Mouse (Mus musculus) cerebellum, adult 11 months (tissue): ENCODE results near the gene Alkbh2.

ENCODE experiments used
- DNase-seq: peaks from one replicate; pipeline ENCODE4 v3.0.0; 2022

The Alkbh2 gene

DNA sequence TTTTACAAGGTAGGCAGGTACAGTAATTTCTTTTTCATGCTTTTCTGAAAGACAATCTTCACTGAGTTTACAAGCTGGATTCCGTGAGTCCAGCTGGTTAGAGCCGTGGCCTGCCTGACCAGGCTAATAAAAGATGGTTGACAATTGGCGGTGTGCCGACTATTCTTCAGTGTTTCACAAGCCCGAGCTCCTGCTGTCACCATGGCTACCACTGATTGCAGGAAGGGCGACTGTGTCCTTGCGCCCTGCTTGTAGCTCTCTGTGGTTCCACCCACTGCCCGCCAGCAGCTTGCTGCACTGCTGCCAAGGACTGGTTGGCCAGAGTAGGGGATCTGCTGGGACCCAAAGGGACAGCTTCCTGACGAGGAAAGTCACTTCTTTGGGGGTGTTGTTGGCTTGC lies 11.2 kb upstream of the Alkbh2 start:
- no peak for DNase-seq

DNA sequence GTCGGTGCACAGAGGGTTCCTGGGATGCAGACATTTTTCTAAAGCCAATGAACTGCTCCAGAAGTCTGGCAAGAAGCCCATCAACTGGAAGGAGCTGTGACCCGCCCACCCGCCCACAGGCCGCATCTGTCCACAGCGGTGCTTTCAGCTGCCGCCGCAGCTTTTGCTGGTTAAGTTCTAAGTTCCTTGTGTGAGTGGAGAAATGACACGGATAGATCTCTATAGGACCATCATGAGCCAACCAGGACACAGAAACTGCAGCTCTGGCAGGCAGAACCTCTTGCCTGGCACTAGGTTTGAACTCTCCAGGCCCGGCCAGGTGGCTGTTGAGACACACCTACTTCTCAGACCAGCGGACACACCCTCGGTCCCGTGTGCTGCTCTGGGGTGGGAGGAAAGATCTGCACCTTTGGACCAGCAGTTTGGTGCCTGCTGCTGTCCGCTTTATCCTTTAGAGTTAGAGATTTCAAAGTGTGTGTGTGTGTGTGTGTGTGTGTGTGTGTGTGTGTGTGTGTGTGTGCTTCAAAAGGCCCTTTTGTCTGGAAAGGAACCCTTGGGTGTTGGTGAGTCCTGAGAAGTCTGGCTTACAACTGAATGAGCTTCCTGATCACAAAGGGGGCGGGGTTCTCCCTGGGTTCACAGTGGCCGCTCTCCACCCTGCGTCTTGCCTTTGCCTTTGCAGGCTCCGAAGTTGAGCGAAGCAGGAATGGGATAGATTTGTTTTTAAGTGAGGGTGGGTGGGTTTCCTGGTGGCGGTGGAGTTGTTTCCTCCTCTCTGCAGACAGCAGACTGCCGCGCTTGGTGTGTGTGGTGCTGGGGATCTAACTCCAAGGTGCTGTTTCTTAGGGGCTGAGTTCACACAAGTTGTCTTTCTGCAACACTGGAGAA lies 10.5 kb upstream of the Alkbh2 start:
- DNase-seq, result no peak

DNA sequence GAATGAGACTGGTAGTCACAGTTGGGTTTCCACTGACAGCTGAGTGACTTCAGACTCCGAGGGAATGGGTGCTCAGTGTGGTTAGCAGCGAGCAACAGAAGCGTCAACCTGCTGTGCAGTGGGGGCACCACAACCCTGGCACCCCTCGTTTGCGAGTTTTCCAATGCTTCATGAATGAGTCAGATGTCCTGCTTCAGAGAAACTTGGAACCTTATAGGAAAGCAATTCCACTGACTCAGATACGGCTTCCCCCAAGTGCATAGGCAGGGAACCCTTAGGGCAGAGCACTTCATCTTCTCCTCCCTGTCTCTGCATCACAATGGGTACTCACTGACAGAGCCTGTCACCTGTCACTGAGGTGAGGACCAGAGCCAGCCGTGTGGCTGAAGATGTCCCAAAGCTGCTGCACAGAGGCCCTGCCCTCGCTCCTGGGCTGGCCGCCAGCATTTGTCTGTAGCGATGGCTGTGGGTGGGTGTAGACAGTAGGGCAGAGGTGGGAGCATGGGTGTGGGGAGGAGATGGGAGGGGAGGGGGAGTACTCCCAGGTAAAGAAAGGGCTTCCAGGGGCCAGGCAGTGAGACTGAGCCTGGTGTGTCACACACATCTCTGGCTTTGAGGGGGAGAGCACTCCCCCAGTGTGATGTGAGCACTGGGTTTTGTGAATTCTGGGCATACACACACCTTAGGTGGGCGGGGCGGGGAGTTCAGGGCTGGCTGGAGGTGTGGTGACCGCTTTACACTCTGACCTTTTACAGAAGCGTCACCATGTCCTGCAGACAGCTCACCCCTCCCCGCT lies 9.7 kb upstream of the Alkbh2 start:
- DNase-seq, result no peak

DNA sequence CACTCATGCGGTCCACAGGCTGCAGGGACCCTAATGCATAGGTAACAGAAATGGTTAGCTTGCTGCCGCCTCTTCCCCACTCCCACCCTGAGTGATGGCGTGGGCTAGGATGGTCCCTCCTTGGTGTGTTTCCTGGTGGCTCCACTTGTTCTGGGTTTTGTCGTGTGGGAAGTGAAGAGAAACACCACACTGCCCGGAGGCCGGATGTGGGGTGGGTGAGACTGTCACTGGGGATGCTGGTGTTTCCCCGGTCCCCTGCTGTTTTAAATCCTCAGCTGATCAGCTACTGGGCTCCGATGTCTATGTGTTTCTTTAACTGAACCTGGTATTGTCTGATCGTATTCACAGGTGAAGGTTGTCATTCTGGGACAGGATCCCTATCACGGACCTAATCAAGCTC lies 7.5 kb upstream of the Alkbh2 start:
- no peak for DNase-seq

DNA sequence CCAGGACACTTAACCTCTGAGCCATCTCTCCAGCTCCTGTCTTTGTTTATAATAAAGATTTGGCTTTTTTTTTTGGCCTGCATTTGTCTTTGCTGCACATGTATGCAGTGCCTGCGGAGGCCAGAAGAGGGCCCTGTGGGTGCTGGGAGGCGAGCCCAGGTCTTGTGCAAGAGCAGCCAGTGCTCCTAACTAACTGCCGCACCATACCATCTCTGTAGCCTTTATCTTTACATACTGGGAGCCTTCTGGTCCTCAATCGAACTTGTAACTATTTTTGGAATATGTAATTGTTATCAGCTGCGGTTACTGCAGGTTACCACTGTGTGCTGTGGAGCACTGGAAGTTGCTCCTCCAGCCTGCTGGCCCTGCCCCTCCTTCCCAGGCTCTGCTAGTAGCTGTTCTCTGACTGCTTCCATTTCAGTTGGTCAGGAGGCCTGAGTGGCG lies 6.1 kb upstream of the Alkbh2 start:
- DNase-seq, result no peak

DNA sequence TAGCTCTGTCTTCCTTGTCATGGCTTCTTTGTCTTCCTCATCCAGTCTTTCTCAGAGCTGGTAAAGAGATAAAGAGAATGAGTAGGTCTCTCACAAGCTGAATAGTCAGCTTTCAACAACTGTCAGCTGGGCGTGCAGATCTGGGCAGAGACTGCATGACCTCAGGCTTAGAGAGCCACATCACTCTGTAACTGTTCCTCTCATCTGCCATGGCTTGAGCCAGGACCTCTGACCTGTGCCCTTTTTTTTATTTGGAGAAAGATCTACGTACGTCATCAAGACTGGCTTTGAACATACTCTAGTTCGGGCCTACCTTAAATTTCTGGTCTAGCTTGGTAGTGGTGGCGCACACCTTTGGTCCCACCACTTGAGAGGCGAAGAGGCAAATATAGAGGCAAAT lies 4.8 kb upstream of the Alkbh2 start:
- DNase-seq, result no peak

DNA sequence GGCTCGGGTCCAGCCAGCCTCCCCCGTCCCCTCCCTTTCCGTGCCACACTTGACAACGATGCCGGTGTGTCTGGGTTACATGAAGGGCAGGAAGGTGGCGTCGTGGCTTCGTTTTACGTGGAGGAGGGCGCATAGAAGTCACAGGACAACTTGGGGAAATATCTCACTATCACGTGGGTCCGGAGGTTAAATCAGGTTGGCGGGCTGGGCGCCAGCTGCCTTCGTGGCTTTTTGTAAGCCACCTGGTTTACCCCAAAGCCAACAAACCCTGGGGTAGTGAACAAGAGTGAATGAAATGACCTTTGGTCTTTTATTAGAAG lies 3.5 kb upstream of the Alkbh2 start:
- DNase-seq, result peak; percentile 46

DNA sequence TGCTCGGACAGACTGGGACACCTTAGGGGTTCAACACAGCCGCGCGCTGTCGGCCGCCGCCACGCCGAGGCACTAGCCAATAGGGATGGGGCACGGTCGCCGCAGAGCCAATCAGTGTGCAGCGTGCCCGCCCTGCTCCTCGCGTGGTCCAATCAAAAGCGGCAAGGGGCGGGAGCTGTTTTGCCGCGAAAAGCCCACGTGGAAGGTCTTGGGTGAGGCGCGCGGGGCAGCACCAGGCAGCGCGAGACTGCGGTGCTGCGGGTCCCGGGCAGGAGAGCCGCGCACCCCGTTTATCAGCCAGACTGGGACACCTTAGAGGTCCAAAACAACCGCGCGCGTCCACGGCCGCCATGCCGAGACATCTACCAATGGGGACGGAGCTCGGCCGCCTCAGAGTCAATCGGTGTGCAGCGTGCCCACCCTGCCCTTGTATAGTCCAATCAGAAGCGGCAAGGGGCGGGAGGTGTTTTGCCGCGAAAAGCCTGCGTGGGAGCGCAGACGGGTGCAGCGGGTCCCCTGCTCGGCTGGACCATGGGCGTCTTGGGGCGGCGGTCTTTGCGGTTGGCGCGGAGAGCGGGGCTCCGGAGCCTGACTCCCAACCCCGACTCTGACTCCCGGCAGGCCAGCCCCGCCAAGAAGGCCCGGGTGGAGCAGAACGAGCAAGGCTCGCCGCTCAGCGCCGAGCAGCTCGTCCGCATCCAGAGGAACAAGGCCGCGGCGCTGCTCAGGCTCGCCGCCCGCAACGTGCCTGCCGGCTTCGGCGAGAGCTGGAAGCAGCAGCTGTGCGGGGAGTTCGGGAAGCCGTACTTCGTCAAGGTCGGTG lies 2.9 kb upstream of the Alkbh2 start:
- DNase-seq, result peak; percentile 91

DNA sequence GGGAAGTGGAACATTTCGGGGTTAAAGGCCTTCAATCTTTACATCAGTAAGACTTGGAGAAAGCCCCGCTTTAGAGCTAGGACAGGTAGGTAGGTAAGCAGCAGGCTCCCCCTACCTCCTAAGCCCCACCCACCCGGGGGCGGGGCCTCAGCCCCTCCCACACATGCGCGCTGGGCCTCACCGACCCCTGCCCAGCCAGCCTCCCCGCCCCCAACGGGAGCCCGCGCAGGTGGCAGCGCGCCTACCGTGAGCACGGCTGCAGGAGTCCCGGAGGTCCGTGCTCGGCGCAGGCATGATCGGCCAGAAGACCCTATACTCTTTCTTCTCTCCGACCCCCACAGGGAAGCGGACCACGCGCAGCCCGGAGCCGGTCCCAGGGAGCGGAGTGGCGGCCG lies 2.2 kb upstream of the Alkbh2 start, which contains the start of gene Ung:
TSS of gene Ung (plus strand) at position 176 of the 395 bp plus-strand sequence.
- DNase-seq, result peak; percentile 53

DNA sequence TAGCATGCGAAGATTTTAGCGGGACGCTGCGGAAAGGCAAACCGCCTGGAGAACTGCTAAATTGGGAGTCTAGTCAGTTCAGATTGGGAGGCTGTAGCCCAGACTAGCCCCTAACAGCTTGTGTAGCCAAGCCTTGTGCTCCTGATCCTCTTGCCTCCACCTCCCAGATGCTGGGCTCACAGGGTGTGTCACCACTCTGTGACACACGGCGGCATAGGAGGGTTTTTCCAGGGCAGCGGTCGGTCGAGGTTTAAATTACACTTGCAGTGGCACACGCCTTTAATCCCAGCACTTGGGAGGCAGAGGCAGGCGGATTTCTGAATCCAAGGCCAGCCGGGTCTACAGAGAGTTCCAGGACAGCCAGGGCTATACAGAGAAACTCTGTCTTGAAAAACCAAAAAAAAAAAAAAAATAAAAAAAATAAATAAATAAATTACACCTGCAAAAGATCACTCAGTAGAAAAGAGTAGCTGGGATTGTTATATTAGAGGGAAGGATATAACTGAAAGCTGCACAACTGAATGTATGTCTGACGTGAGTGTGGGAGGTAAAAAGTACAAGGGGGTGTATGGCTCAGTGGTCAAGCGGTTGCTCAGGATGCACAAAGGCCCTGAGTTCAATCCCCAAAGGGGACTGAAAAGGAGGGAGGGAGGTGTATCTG lies 1.7 kb upstream of the Alkbh2 start:
- DNase-seq, result no peak

DNA sequence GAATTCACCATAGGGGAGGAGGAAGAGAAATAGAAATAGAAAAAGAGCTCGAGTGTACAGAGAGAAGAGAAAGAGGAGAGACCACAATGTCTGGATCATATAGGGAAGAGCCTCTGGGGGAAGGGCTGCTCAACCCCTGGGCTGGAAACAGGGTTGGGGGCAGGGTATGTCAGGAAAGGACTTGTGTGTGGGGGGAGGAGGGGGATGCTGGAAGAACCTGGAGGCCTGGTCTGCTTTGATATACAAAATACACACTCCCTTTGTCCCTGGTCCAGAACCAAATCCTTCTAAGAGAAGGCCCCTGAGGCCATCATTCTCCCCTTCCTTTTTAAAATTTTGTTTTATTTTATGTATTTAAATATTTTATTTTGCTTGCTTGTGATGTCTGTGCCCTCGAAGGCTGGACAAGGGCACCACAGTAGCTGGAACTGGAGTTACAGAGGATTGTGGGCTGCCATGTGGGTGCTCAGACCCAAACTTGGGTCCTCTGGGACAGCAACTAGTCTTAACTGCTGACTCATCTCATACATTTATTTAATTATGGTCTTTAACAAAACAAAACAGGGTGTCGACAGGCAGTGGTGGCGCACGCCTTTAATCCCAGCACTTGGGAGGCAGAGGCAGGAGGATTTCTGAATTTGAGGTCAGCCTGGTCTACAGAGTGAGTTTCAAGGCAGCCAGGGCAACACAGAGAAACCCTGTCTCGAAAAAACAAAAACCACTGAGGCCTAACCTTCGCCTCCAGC lies 1.3 kb downstream of the Alkbh2 start:
- DNase-seq, result no peak

DNA sequence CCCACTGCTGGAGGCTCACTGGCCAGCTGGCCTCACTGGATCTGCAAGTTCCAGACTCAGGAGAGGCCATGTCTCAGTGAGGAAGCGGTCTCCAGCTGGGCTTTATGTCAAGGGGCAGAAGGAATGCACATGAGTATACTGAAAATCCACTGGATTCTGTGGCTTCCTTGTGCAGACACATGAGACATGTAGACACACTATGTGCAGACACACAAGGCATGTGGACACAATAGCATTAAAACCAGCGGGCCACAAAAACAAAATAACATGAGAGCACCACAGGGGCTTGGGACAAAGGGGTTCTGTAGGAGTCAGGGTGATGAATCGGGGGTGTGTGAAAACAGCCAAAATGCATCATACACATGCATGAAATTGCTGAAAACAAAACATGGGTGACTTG lies 2.0 kb downstream of the Alkbh2 start:
- no peak for DNase-seq

DNA sequence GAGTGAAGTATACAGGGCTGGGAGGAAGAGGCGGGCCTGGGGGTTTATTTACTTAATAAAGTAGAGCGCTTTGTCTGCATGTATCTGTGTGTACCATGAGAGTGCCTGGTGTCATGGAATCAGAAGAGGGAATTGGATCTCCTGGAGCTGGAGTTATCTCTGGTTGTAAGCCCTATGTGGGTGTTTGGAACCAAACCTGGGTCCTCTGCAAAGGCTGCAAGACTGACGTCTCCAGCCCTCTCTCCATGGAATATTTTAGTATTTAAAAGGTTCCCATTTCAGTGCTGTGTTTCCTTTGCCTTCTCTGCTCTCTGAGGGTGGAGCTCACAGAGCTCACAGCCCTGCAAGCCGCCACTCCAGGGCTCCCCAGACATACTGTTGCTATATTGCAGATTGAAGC lies 8.2 kb downstream of the Alkbh2 start:
- no peak for DNase-seq

DNA sequence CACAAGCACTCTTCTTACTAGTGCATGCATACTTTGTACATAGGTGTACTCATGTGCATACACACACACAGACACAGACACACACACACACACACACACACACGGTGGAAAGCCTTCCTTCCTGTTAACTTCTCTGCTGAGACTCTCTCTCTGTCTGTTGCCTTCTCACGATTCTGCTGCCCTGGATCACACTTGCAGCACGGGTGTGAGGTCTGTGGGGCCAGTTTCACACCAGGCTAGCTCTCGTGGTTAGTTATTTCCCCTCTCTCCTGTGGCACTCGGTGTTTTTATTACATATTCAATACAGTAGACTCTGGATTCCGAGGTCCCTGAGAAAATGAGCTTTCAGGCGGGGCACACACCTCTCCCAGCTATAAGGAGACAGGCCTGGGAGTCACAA lies 11.4 kb downstream of the Alkbh2 start:
- no peak for DNase-seq

DNA sequence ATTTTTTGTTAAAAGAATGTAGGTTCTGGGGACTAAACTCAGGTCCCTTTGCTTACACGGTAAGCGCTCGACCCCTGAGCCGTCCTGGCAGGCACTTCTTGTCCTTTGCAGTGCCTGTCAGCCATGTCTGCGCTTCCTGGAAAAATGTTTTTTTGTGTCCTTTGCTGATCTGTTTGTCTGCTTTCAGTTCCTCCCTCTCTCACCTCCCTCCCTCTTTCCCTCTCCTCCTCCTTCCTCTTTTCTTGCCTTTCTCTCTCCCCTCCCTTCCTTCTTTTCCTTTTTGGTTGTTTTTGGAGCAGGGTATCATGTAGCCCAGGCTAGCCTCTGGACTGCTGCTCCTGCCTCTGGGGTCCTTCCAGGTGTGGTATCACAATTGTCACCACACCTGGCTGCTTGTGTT lies 13.0 kb downstream of the Alkbh2 start:
- no peak for DNase-seq

DNA sequence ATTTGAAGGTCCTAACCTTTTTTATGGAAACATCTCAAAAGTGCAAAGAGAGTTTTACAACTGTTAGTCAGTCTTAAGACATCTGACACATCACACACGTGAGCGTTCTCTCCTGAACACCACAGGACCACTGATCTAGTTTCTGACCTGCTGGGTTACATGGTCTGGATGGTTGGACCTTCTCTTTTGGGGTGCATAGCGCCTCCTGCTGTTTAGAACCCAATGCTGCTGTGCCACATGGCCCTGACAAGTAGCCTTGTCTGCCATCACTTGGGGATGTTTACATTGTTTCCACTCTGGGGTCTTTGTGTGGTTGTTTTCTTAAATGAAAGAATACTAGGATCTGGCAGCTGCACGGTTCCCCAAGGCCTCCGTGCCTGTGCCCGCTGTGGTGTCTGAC lies 14.7 kb downstream of the Alkbh2 start:
- no peak for DNase-seq

DNA sequence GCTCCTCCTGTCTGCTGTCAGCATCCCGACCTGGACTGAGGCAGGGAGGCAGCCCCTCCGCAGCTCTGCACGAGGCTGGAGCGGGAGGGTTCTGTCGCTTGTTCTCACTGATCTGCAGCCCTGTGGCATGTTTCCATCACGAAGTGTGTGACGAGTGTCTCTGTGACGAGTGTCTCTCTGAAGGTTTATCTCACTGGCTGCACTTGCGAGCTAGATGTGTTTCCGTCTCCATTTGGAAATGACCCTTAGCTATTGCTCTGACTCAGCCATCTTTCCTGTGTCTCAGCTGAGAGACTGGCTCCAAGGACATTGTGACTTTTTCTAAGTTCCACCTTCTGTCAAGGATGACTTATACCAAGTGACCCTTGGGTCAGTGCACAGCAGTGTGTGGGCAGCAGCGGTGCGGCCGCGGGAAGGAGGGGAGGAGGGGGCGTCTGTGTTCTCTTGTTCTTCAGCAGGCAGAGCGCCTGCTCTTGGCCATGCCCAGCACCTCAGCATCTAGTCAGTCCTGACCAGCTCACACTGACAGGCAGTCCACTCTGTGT lies 21.6 kb downstream of the Alkbh2 start:
- no peak for DNase-seq

DNA sequence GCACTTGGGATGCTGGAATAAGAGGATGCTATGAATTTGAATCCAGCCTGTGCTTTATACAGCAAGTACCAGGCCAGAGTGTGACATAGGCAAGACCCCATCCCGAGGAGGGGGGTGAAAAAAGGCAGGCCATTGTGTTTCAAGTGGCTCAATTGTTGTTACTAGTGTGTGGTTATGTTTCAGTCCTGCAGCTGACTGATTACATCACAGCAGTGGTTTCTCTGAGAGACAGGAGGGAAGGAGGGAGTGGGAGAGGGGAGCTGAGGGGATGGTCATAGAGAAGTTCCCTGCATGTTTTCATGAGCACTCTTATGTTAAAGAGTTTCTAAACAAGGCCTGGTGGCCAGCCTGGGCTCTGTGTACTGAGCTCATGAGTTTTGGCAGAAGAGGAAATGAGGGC lies 25.2 kb downstream of the Alkbh2 start:
- no peak for DNase-seq

DNA sequence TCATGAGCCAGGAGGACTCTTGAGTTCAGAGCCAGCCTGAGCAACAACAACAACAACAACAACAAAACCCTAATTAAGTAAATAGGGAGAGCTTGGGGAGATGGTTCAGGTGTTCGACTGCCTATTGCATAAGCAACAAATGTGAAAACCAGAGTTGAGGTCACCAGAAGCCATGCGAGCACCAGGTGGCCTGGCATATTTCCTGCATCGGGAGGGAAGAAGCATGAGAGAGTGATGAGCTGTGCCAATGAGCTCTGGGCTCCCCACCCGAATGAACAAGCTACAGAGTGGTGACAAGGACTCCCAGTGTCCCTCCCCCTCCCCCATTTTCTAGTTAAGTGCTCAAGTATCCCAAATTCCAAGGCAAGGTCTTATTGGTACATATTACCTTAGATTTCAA lies 26.1 kb downstream of the Alkbh2 start:
- no peak for DNase-seq

DNA sequence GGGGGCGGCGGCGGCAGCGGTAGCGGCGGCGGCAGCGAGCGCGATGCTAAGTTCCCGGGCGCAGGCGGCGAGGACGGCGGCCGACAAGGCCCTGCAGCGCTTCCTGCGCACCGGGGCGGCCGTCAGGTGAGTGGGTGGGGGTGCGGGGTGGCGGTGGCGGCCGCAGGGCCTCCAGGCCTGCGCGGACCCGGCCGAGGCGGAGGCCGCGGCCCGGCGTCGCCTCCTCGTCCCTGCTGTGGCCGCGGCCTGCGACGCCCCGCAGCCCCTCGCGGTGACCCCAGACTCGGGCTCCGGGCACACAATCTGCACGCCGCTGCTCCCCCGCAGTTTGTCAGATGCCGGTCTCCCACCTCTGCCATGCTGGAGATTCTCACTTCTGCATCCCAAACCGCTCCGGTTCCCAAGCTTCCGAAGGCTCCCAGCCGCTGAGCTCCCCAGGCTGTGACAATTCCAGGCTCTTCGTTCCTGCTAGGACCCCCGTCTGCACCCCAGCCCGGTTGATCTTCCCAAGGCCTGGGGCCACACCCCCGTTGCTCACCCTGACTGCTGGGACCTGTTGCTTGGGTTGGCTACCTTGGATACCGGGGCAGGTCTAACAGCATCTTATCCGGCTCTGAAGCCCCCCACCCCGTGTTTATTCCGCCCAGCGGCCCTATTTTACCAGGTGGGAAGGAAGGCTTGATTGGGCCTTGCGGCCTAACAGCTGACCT lies 27.5 kb downstream of the Alkbh2 start:
- DNase-seq, result no peak
